Mouse (Mus musculus) lung, postnatal 0 days (tissue): ENCODE data around the gene Spry1. TPM values are rescaled to one million over a fixed set of nuclear protein-coding genes. Genes with fewer than 3 reads are reported as not detected.

Source experiments
- ATAC-seq: fragments of 200-750 bp; cut with Nextera tagmentation; 2 replicates; pipeline ENCODE4 v1.8.0; 2017; ENCODE audit warnings: moderate library complexity
- DNase-seq: peaks from one replicate; pipeline ENCODE4 v3.0.0-alpha.2; 2016; ENCODE audit warnings: low spot score
- H3K27ac ChIP-seq: fragments of 300-500 bp; sonication (generic); 2 replicates; pipeline ENCODE4 v1.5.1; 2014; ENCODE audit warnings: antibody characterized with exemption, mild to moderate bottlenecking, low read length, mixed read lengths
- H3K27me3 ChIP-seq: fragments of 300-500 bp; sonication (generic); replicated peaks from 2 replicates; pipeline ENCODE4 v1.6.1; 2014; ENCODE audit warnings: low read length, mixed read lengths; ENCODE audit not compliant: insufficient read depth
- H3K36me3 ChIP-seq: fragments of 300-500 bp; sonication (generic); 2 replicates; pipeline ENCODE4 v1.6.1; 2014; ENCODE audit warnings: low read length, mixed read lengths; ENCODE audit not compliant: insufficient read depth
- H3K4me1 ChIP-seq: fragments of 300-500 bp; sonication (generic); 2 replicates; pipeline ENCODE4 v1.6.1; 2014; ENCODE audit warnings: antibody characterized with exemption, low read depth, low read length, mixed read lengths; ENCODE audit not compliant: insufficient read depth
- H3K4me2 ChIP-seq: fragments of 300-500 bp; sonication (generic); replicated peaks from 2 replicates; pipeline ENCODE4 v1.6.1; 2014; ENCODE audit warnings: low read depth, mild to moderate bottlenecking, low read length, moderate library complexity, mixed read lengths
- H3K4me3 ChIP-seq: fragments of 300-500 bp; sonication (generic); 2 replicates; pipeline ENCODE4 v1.5.1; 2014; ENCODE audit warnings: low read depth, low read length
- H3K9ac ChIP-seq: fragments of 300-500 bp; sonication (generic); replicated peaks from 2 replicates; pipeline ENCODE4 v1.6.1; 2014; ENCODE audit warnings: low read depth, mild to moderate bottlenecking
- H3K9me3 ChIP-seq: fragments of 300-500 bp; sonication (generic); 2 replicates; pipeline ENCODE4 v1.6.1; 2016; ENCODE audit warnings: low read length, mixed read lengths
- CTCF ChIP-seq: IDR thresholded peaks from 2 replicates; pipeline ENCODE4 v1.5.1; 2016; ENCODE audit warnings: antibody characterized with exemption, mild to moderate bottlenecking
- EP300 ChIP-seq: IDR thresholded peaks from 2 replicates; pipeline ENCODE4 v1.6.1; 2016; ENCODE audit warnings: antibody characterized with exemption, mild to moderate bottlenecking, control low read depth
- WGBS: fragments of 180-500 bp; shearing (Covaris S2); extraction: QIAGEN DNeasy Blood & Tissue Kit; methylation state at CpG from one replicate; pipeline ENCODE4 v1.1.7; 2014; 5-methylcytosine and 5-hydroxymethylcytosine counted together
- polyA plus RNA-seq: library from polyadenylated mRNA; unstranded; fragments of >200 nt; fragmentation: Nextera tagmentation; extraction: Ambion mirVana; gene quantifications from 2 replicates; pipeline ENCODE4 v1.2.1, GENCODE M21; 2015

Gene Spry1
- polyA plus RNA-seq, 1 experiment from 2014 or later, result 23.3 TPM

GRCm38 (mm10) chr3:37673513-37674261 lies 33.9 kb downstream of the Spry1 start:
- ATAC-seq, result no peak

GRCm38 (mm10) chr3:37675056-37675525 lies 35.3 kb downstream of the Spry1 start:
- TF ChIP-seq CTCF (no peak), EP300 (no peak)
- DNase-seq (no peak), ATAC-seq (no peak)
- no peaks in the 10 kb centered on the region for H3K9me3 ChIP-seq
- H3K36me3 ChIP-seq, result no peaks in the 10 kb centered on the region
- H3K9ac ChIP-seq, result no peak overlapping the region
- H3K27me3 ChIP-seq, result no peaks in the 10 kb centered on the region
- no peak overlapping the region for H3K4me2 ChIP-seq
- H3K4me1 ChIP-seq, result peaks cover 4% of the 10 kb centered on the region; the same call in 1 of the 2 replicates
- no peak overlapping the region for H3K27ac ChIP-seq
- WGBS, result 61% methylated on average over 11 of the region's 11 CpGs
- no peak overlapping the region for H3K4me3 ChIP-seq

More at GRCm38 (mm10) chr3:37673513-37674261, 33.9 kb downstream of the Spry1 start:
- no peak overlapping the region for H3K27ac ChIP-seq
- no peak for TF ChIP-seq CTCF
- no peak for TF ChIP-seq EP300
- H3K9ac ChIP-seq, result no peak overlapping the region
- no peak for DNase-seq
- no peak overlapping the region for H3K4me2 ChIP-seq
- H3K9me3 ChIP-seq, result peaks cover 9% of the 10 kb centered on the region; the same call in 1 of the 2 replicates
- no peaks in the 10 kb centered on the region for H3K27me3 ChIP-seq
- no peak overlapping the region for H3K4me3 ChIP-seq
- H3K36me3 ChIP-seq, result no peaks in the 10 kb centered on the region
- peaks cover 4% of the 10 kb centered on the region; the same call in 1 of the 2 replicates for H3K4me1 ChIP-seq
- WGBS, result 56% methylated on average over 13 of the region's 13 CpGs

DNA sequence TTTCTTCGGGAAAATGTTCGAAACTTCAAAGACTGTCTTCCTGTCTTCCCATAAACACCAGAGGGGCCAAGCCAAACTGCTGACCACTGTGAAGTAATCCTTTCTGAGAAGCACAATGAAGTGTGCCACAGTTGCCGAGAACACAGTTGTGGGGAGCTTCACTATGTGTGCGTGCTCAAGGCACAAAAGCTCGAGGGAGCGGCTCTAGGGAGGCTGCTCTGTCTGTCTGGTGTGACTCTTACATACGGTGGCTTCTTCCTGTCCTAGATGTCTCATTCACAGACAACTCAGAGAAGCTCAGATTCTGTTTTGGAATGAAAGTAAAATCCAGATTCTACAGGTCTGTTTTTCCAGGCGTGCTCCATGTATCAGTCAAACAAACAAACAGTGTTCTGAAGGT lies 36.5 kb downstream of the Spry1 start:
- no peak overlapping the region for H3K27ac ChIP-seq
- H3K9me3 ChIP-seq, result no peaks in the 10 kb centered on the region
- peaks cover 4% of the 10 kb centered on the region; the same call in 1 of the 2 replicates for H3K4me1 ChIP-seq
- no peak overlapping the region for H3K4me3 ChIP-seq
- DNase-seq (no peak), ATAC-seq (no peak)
- TF ChIP-seq EP300 (no peak), CTCF (no peak)
- no peak overlapping the region for H3K9ac ChIP-seq
- WGBS, result 51% methylated on average over 8 of the region's 8 CpGs
- no peak overlapping the region for H3K4me2 ChIP-seq
- H3K36me3 ChIP-seq, result no peaks in the 10 kb centered on the region
- H3K27me3 ChIP-seq, result no peaks in the 10 kb centered on the region

- DNase-seq (peak; percentile 37), ATAC-seq (no peak)
- Histone ChIP-seq H3K4me2 (peak overlapping the region; percentile 0; the same call in 1 of the 2 replicates), H3K27ac (peak overlapping the region; percentile 81; the same call in 1 of the 2 replicates), H3K9me3 (no peaks in the 10 kb centered on the region), H3K36me3 (no peaks in the 10 kb centered on the region), H3K27me3 (no peaks in the 10 kb centered on the region), H3K9ac (no peak overlapping the region), H3K4me3 (no peak overlapping the region), H3K4me1 (no peaks in the 10 kb centered on the region; the same call in 1 of the 2 replicates)
- TF ChIP-seq EP300 (no peak), CTCF (no peak)
- 9% methylated on average over 7 of the region's 7 CpGs for WGBS
Measured at GRCm38 (mm10) chr3:37686219-37686618, 46.5 kb downstream of the Spry1 start.

DNA sequence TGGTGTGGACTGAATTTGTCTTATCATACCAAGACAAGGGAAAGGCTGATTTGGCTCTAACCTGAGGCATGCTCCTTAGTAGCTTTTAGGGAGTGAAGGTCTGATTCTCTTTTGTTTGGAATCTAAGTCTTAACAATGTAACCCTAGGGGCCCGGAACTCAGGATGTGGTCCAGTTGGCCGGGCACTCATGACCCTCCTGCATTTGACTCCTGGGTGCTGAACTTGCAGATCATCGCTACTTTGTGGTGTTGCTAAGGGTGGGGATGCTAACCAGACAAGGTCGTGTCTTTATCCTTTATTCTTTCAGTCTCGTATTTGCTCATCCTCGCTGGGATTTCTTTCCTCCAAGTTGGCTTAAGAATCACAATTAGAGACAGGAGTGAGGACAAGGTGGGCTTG lies 47.0 kb downstream of the Spry1 start:
- no peaks in the 10 kb centered on the region; the same call in 1 of the 2 replicates for H3K4me1 ChIP-seq
- H3K4me2 ChIP-seq, result peak overlapping the region; percentile 48
- 22% methylated on average over 6 of the region's 6 CpGs for WGBS
- H3K9ac ChIP-seq, result no peak overlapping the region
- H3K27ac ChIP-seq, result peak overlapping the region; percentile 81
- DNase-seq, result no peak
- TF ChIP-seq CTCF (no peak), EP300 (no peak)
- H3K4me3 ChIP-seq, result 0 out of 2 replicates have a peak overlapping the region, but pooled peaks have one; percentile 4
- no peaks in the 10 kb centered on the region for H3K27me3 ChIP-seq
- no peaks in the 10 kb centered on the region for H3K36me3 ChIP-seq
- no peak for ATAC-seq
- no peaks in the 10 kb centered on the region for H3K9me3 ChIP-seq

DNA sequence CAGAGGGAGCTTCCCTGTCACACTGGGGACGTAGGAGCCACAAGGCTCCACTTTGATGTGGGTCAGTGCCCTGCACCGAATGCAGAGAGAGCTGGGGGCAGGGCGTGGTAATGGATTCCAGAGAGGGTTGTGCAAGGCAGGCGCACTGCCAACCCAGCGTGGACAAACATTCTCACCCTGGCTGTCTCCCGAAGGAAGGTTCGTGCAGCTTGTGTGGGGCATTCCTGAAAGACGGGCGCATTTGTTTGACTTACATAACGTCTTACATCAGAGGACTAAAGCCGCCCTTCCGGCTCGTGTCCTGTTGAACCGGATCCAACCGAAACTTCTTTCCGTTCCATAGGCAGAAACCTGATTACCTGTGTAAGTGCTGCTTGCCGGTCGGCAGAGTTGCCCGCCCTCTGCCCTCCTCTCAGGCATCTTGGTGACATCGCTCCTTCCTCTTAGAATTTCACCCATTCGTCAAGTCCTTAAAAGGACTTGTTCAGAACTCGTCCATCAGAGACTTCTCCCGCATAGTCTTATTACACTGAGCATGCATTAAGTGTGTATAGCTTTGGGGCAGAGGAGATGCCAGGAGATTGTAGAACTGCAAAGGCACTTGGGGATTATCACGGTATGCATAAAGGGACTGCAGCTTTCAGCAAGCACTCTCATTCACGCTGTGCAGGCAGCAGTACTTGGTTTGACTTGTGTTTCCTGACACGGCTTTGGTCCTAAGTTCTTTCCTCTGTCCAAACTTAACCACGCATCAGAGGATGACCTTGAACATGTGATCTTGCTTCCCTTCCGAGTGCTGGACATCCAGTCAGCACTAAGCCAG lies 47.6 kb downstream of the Spry1 start:
- peak overlapping the region; percentile 4; the same call in 1 of the 2 replicates for H3K4me3 ChIP-seq
- H3K4me2 ChIP-seq, result peak overlapping the region; percentile 48
- ATAC-seq (peak; percentile 94), DNase-seq (peak; percentile 97)
- H3K9me3 ChIP-seq, result no peaks in the 10 kb centered on the region
- 11% methylated on average over 28 of the region's 28 CpGs for WGBS
- H3K27ac ChIP-seq, result peak overlapping the region; percentile 87
- no peaks in the 10 kb centered on the region; the same call in 1 of the 2 replicates for H3K4me1 ChIP-seq
- no peak overlapping the region for H3K9ac ChIP-seq
- no peaks in the 10 kb centered on the region for H3K27me3 ChIP-seq
- no peaks in the 10 kb centered on the region for H3K36me3 ChIP-seq
- peak; percentile 100 for TF ChIP-seq EP300
- TF ChIP-seq CTCF, result peak; percentile 11; the same call in 1 of the 2 replicates
